Mouse (Mus musculus): ENCODE results near the gene Hsd17b3. TPM values are rescaled to one million over a fixed set of nuclear protein-coding genes. Genes with fewer than 3 reads are reported as not detected.
A peak's percentile ranks its signal among the peaks of the same experiment; 100 is the strongest.
"Not testable (repeated sequence)": the region's sequence is repeated elsewhere in the genome, so short reads cannot be mapped to it uniquely, and the experiment has no call there.

The Hsd17b3 gene
- polyA plus RNA-seq, 1 experiment from 2014 or later = not detected

DNA sequence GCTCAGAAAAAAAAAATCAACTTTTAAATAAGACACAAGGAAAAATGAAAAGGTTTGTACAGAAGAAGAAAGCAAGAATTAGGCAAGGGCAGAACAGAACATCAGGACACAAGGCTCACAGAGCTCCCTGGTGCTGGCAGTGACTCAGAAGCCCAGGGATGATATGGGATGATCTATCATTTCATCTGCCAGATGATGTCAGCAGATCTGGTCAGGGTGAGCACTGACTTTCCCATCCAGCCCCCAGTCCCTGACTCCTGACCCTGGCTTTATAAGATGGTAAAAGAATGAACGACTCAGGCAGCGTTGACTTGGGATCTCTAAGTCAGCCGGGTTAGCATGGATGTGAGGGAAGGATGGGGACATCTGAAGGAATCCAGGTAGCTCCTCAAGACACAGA lies 5.7 kb downstream of the Hsd17b3 start:
- WGBS (ENCODE audit: insufficient replicate concordance) = 75% methylated on average over 3 of the region's 3 CpGs

DNA sequence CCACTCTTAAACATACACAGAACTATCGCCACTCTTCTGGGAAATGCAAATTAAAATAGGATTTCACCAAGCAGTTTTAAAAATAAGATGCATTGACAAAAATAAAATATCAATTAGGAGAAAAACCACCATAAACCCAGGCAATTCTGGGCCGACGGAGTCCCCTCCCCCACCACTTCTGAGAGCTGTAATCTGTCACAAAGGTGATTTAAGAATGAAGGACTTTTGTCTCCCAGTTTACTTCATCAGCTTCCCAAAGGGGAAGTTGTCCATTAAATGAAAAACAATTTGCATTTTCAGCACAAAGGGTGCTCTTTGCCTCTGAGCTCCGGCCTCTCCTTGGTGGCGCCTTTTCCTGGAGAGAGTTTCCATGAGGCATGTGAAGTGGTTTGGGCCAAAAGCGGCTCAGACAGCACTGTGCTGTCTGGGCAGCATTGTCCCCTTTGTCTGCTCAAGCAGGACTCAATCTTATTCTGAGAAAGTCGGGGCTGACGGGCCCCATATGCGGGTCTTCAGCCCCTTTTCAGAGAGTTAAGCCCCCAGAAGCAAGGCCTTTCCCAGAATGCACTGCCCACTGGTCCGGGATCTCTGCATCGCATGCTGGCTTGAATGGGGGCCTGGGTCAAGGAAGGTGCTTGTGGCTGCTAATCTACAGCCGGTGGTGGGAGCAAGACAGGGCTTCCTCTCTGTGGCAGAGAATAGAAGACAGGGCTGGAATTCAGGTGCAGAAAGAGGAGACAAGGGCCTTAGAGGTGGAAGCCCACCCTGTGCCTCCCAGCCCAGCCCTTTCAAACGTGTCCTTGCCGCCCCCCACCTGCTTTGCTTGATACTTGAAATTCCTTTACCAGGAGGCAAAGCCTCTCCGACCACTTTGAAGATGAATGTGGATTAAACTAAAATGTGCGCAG lies 7.8 kb downstream of the Hsd17b3 start:
- ATAC-seq (ENCODE audit: insufficient read depth) = no peak
- H3K9ac ChIP-seq = no peak overlapping the region
- 48% methylated on average over 16 of the region's 16 CpGs for whole genome bisulfite sequencing (ENCODE audit: insufficient replicate concordance)

More for the DNA sequence above, 5.7 kb downstream of the Hsd17b3 start:
- no peak overlapping the region for H3K4me3 ChIP-seq (replicated peaks)
- H3K27ac ChIP-seq (replicated peaks) = no peak overlapping the region
- H3K9ac ChIP-seq = no peak overlapping the region
- ATAC-seq (ENCODE audit: insufficient read depth) = no peak
- no peaks in the 10 kb centered on the region for H3K27me3 ChIP-seq
- H3K36me3 ChIP-seq (replicated peaks) = no peaks in the 10 kb centered on the region
- H3K9me3 ChIP-seq (replicated peaks) = no peaks in the 10 kb centered on the region
- no peak overlapping the region for H3K4me2 ChIP-seq
- H3K4me1 ChIP-seq (replicated peaks) = no peaks in the 10 kb centered on the region

DNA sequence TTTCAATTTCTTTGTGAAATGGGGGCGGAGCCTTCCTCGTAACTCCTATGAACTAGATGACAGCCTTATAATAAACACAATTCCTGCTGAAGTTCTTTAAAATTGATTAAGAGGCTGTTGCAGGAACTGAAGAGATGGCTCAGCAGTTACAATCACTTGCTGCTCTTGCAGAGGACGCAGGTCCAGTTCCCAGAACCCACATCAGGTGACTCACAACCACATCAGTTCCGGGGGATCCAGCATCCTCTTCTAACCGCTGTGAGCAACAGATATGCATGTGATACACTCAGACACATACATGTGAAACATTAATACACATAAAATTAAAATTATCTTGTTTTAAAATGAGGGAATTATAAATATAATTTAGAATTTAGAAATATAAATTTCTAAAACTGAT lies 11.4 kb downstream of the Hsd17b3 start:
- no peak for ATAC-seq (ENCODE audit: insufficient read depth)
- no peaks in the 10 kb centered on the region for H3K27me3 ChIP-seq
- 50% methylated on average over 5 of the region's 5 CpGs for WGBS (ENCODE audit: insufficient replicate concordance)
- no peaks in the 10 kb centered on the region for H3K9me3 ChIP-seq (replicated peaks)
- H3K27ac ChIP-seq (replicated peaks) = no peak overlapping the region
- H3K4me3 ChIP-seq (replicated peaks) = no peak overlapping the region
- H3K36me3 ChIP-seq (replicated peaks) = no peaks in the 10 kb centered on the region
- H3K4me2 ChIP-seq = no peak overlapping the region
- no peak overlapping the region for H3K9ac ChIP-seq
- H3K4me1 ChIP-seq (replicated peaks) = no peaks in the 10 kb centered on the region

More for the DNA sequence above, 7.8 kb downstream of the Hsd17b3 start:
- Histone ChIP-seq H3K27me3 (no peaks in the 10 kb centered on the region), H3K36me3 (replicated peaks) (no peaks in the 10 kb centered on the region), H3K4me3 (replicated peaks) (no peak overlapping the region), H3K27ac (replicated peaks) (no peak overlapping the region), H3K4me2 (no peak overlapping the region), H3K9me3 (replicated peaks) (no peaks in the 10 kb centered on the region), H3K4me1 (replicated peaks) (no peaks in the 10 kb centered on the region)

DNA sequence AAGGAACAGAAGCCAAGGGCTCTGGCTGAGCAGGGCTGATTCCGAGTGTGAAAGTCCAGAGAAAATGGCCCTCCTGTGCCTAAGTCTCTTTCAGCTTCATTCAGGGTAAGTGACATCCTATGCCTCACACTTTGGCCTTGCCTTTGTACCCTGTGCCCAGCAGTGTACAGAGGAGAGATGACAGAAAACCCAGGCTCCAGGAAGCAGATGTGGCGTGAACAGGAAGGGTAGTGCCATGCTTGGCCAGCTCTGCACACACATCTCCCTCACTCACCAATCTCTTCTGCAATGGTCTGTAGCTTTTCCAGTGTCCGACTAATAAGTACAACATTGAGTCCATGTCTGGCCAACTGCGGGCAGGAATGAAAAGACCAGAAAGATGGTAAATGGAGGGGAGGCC lies 13.0 kb downstream of the Hsd17b3 start:
- Histone ChIP-seq H3K27me3 (no peaks in the 10 kb centered on the region), H3K4me3 (replicated peaks) (no peak overlapping the region), H3K27ac (replicated peaks) (no peak overlapping the region), H3K4me1 (replicated peaks) (no peaks in the 10 kb centered on the region), H3K4me2 (no peak overlapping the region), H3K36me3 (replicated peaks) (no peaks in the 10 kb centered on the region), H3K9ac (no peak overlapping the region), H3K9me3 (replicated peaks) (no peaks in the 10 kb centered on the region)
- 50% methylated on average over 4 of the region's 4 CpGs for WGBS (ENCODE audit: insufficient replicate concordance)
- no peak for ATAC-seq (ENCODE audit: insufficient read depth)

DNA sequence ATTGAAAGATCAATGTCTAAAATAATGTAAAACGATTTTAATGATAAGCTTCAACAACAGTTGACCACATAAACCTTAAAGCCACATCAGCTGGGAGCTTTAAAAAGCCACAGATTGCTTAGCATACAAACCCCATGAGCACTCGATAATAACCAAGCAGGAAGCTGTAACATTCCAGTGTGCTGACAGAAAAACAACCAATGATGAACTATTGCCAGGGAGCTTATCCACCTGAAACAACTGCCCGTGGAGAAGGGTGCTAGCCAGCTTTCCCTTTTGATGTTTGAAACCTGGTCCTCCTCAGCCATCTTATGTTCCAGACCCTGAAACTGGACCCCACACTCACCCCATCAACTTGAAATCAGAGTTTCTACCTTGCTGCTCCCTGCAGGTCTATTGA lies 22.4 kb downstream of the Hsd17b3 start:
- H3K4me1 ChIP-seq (replicated peaks) = no peaks in the 10 kb centered on the region
- no peak overlapping the region for H3K9ac ChIP-seq

DNA sequence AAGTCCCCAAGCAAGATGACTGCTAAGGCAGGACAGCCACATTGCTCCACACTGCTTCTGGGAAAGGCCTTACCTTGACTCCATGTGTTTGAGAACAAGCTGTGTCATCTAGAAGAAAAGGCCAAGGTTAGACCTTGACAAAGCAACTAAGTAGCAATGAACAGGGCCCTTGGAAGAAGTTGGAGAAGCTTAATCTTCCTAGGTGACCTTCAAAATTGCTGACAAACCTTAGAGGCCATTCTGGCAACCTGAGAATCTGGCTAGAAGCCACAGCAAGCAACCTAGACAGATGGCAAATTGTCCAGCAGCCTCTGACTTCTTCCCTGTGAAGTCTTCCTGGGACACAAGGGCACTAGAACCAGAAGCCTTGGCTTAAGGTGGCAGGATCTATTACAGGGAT lies 24.8 kb downstream of the Hsd17b3 start:
- no peaks in the 10 kb centered on the region for H3K27me3 ChIP-seq
- H3K36me3 ChIP-seq (replicated peaks) = no peaks in the 10 kb centered on the region
- no peak for ATAC-seq (ENCODE audit: insufficient read depth)
- no peaks in the 10 kb centered on the region for H3K9me3 ChIP-seq (replicated peaks)
- H3K27ac ChIP-seq (replicated peaks) = no peak overlapping the region
- H3K4me2 ChIP-seq = no peak overlapping the region
- no peak overlapping the region for H3K9ac ChIP-seq
- H3K4me1 ChIP-seq (replicated peaks) = no peaks in the 10 kb centered on the region
- H3K4me3 ChIP-seq (replicated peaks) = no peak overlapping the region

More for the DNA sequence above, 22.4 kb downstream of the Hsd17b3 start:
- Histone ChIP-seq H3K9me3 (replicated peaks) (no peaks in the 10 kb centered on the region), H3K4me2 (no peak overlapping the region), H3K36me3 (replicated peaks) (no peaks in the 10 kb centered on the region), H3K27me3 (no peaks in the 10 kb centered on the region), H3K4me3 (replicated peaks) (no peak overlapping the region), H3K27ac (replicated peaks) (no peak overlapping the region)
- ATAC-seq (ENCODE audit: insufficient read depth) = no peak
- WGBS (ENCODE audit: insufficient replicate concordance) = 16% methylated on average over 3 of the region's 3 CpGs

DNA sequence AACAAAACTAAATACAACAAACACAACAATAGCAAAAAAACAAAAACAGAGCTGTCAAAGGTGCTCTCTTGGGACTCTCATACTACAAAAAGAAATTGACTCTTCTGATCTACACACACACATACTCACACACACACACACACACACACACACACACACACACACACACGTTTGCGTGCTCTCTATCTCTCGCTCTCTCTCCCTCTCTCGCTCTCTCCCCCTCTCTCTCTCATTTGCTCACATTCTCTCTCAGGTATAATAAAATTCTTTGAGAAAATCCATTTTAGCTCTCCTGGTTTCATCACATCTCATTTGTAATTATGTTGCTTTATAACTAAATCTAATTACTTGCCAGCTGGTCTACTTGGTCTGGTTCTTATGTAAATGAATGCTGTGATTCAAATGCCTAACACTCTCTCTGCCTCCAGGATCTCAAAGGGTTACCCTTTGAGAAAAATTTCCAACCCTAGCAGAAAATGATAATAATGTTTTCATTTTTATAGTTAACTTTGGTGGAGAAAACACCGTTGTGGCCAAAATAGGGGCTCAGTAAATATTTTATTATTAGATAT lies 28.0 kb downstream of the Hsd17b3 start:
- Histone ChIP-seq H3K36me3 (replicated peaks) (no peaks in the 10 kb centered on the region), H3K27ac (replicated peaks) (no peak overlapping the region), H3K4me1 (replicated peaks) (no peaks in the 10 kb centered on the region), H3K9ac (no peak overlapping the region), H3K4me3 (replicated peaks) (no peak overlapping the region), H3K27me3 (no peaks in the 10 kb centered on the region), H3K4me2 (no peak overlapping the region), H3K9me3 (replicated peaks) (no peaks in the 10 kb centered on the region)
- WGBS (ENCODE audit: insufficient replicate concordance) = 61% methylated on average over 5 of the region's 5 CpGs
- no peak for ATAC-seq (ENCODE audit: insufficient read depth)

DNA sequence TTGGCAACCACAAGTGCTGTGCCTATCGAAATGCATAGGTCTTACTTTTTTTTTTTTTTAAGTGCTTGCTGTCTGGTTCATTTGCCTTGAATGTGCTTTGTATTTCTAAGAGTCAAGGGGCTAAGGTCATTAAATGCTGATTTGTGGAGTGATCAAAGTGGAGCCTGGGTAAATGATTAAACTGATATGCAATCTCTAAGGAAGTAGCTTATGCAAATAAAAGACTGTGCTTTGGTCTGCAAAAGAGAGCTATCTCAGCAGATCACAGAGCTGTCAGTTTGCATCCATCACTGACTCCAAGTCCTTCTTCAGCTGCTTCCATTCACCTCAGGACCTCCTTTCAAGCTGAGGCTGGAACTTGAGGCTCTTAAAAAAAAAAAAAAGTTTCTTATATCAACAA lies 35.1 kb downstream of the Hsd17b3 start:
- Histone ChIP-seq H3K27me3 (no peaks in the 10 kb centered on the region), H3K4me1 (replicated peaks) (0 out of 2 replicates have a peak, but pooled peaks cover 4% of the 10 kb centered on the region), H3K9ac (no peak overlapping the region), H3K9me3 (replicated peaks) (no peaks in the 10 kb centered on the region), H3K27ac (replicated peaks) (no peak overlapping the region), H3K36me3 (replicated peaks) (no peaks in the 10 kb centered on the region), H3K4me3 (replicated peaks) (no peak overlapping the region), H3K4me2 (no peak overlapping the region)
- ATAC-seq (ENCODE audit: insufficient read depth) = no peak
- WGBS (ENCODE audit: insufficient replicate concordance) = 39% methylated on average over 1 of the region's 1 CpGs

DNA sequence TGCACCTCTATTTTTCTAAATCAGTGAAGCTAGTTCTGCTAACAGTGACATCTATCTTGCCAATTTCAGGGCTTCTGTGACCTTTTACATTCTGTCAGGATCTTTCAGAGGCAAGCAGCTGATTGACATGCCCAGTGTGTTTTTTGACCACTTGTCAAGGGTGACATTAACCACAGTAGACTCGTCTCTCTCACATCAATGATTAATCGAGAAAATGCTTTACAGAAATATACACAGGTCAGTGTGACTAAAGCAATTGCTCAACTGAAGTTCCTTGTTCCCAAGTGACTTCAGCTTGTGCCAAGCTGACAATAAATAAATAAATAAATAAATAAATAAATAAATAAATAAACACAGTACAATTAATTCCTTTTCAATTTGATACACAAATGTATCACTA lies 36.7 kb downstream of the Hsd17b3 start:
- not testable (repeated sequence) for H3K27ac ChIP-seq (replicated peaks); ATAC-seq (ENCODE audit: insufficient read depth)
- 54% methylated on average over 2 of the region's 2 CpGs for WGBS (ENCODE audit: insufficient replicate concordance)

DNA sequence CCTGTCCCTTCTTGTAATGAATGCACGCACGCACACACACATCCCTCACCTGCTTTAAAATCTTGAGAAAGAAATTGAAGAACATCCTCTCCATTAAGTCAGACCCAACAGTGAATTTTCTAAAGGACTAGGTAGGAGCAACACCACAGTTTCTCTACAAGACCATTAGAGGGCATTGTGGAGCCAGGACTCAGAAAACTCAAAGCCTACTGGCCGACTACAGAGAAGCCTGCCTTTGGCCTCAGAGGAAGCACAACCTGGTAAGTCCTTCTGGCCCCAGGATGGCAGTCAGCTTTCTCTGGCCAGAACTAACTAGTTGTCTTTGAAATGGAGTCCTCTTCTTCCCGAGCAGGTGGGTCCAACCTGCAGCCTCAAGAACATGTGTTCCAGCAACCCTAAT lies 38.1 kb downstream of the Hsd17b3 start:
- no peak for ATAC-seq (ENCODE audit: insufficient read depth)
- Histone ChIP-seq H3K9ac (no peak overlapping the region), H3K27me3 (no peaks in the 10 kb centered on the region), H3K4me1 (replicated peaks) (0 out of 2 replicates have a peak, but pooled peaks cover 4% of the 10 kb centered on the region), H3K4me3 (replicated peaks) (no peak overlapping the region), H3K36me3 (replicated peaks) (no peaks in the 10 kb centered on the region), H3K4me2 (no peak overlapping the region), H3K27ac (replicated peaks) (no peak overlapping the region), H3K9me3 (replicated peaks) (no peaks in the 10 kb centered on the region)
- 56% methylated on average over 4 of the region's 4 CpGs for WGBS (ENCODE audit: insufficient replicate concordance)

More for the DNA sequence above, 36.7 kb downstream of the Hsd17b3 start:
- H3K4me3 ChIP-seq (replicated peaks); H3K4me1 ChIP-seq (replicated peaks); H3K4me2 ChIP-seq; H3K9ac ChIP-seq; H3K36me3 ChIP-seq (replicated peaks); H3K9me3 ChIP-seq (replicated peaks); H3K27me3 ChIP-seq: not testable (repeated sequence)

DNA sequence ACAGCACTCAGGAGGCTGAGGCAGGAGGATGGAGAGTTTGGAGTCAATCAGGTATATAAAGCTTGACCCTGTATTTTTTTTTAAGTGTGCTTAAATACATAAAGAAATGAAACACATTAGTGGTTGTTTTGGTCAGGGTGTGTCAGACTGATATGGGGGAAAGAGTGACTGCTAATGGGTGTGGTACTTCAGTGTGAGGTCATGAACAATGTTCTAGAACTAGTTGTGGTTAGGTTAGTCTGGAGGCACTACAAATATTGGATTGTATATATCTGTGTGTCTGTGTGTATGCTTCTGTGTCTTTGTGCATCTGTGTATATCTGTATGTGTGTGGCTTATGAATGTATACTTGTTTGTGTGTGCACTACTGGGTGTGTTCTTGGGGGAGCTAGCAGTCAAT lies 39.5 kb downstream of the Hsd17b3 start:
- H3K27me3 ChIP-seq = no peaks in the 10 kb centered on the region
- peak; percentile 37; the same call in 1 of the 2 replicates for ATAC-seq (ENCODE audit: insufficient read depth)
- H3K4me3 ChIP-seq (replicated peaks) = no peak overlapping the region
- H3K36me3 ChIP-seq (replicated peaks) = no peaks in the 10 kb centered on the region
- no peak overlapping the region for H3K4me2 ChIP-seq
- 0 out of 2 replicates have a peak, but pooled peaks cover 4% of the 10 kb centered on the region for H3K4me1 ChIP-seq (replicated peaks)
- no peaks in the 10 kb centered on the region for H3K9me3 ChIP-seq (replicated peaks)
- no peak overlapping the region for H3K9ac ChIP-seq
- no peak overlapping the region for H3K27ac ChIP-seq (replicated peaks)

Data from liver, embryonic 15.5 days (tissue).